Mouse (Mus musculus): ENCODE measurements around the gene Lmbrd1.
"Not testable (repeated sequence)": the region's sequence is repeated elsewhere in the genome, so short reads cannot be mapped to it uniquely, and the experiment has no call there.

The Lmbrd1 gene

DNA sequence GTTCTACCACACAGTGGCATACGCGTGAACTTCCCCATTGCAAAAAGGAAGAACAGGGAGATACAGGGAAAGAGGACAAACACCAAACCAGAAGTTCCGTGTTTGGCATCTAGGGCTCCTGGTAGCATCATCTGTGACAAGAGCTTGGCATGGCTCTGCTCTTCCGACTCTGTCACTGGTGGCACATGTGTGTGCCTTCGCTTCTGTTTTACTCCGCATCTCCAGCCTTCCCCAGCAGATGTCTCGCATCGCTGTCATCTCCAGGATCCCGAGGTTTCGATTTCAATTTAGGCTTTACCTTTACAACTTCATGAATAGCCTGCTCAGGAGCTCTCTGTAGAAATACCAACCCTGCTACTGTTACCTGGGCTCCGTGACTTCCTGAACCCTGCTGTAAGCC lies 51.4 kb downstream of the Lmbrd1 start:
- no peak for DNase-seq

DNA sequence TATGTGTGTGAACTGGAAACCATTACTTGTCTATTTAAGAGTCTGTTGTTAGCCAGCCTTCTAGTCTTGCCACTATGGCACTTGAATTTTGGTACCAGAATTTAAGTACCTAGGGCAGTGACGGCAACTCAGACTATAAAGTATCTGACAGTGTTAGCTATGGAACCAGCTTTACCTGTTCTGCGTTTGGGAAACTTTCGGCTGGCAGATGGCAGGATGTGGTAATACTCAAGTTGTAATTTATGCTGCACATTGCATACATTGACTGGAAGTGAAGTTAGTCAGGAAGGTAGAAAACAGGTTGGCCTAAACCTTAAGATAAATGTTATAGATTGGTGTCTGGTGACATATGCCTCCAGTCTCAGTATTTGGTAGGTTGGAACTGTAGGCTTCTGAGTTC lies 53.9 kb downstream of the Lmbrd1 start:
- DNase-seq, result no peak

DNA sequence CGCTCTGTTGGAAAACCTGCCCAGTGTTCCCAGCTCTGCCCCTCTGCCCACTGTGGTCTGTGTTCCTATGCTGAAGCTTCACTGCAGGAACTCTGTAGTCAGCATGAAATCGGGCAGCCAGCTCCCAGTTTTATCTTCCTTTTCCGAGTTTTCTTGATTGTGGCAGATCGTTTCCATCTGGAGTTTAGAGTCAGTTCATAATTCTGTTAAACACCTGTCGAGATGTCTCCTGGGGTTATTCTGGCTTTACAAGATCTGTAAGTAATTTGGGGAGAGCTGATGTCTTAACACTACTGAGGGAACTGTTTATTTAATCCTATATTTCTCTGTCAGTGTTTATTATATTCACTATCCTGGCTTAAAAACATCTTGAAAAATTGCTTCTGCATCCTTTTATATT lies 56.4 kb downstream of the Lmbrd1 start:
- no peak for DNase-seq

DNA sequence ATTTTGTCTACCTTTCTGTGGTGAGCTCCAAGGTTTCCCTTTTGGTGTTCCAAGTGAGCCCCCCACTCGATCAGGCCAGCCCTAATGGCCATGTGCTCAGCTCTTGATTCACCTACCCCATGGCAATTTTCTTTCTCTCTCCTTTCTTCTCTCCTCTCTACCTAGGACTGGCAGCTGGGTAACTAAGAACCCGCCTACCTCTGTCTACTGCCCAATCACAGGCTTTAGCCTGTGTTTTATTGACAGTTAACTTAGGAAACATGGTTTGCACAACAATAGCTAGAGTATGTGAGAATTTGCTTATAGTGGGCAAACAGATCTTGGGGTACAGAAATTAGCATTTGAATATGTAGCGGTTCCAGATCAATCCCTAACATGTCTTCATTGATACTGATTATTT lies 62.5 kb downstream of the Lmbrd1 start:
- no peak for DNase-seq

DNA sequence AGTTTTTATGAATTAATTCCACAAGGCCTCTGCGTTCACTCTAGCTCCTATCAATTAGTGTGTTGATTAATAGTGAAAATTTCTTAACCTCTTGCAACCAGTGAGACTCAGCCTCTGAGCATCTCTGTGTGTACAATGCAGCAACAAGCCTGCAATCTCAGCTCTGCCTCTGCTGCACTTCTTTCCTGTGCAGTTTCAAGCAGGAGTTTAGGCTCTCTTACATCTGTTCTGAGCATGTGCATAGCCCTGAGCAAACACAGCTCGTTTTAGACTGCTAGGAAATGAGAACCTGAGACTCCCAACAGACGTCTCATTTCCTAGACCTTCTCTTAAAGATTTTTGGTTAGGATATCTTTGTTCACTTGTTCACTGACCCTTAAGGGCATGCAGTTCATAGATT lies 63.1 kb downstream of the Lmbrd1 start:
- DNase-seq, result peak; percentile 14

DNA sequence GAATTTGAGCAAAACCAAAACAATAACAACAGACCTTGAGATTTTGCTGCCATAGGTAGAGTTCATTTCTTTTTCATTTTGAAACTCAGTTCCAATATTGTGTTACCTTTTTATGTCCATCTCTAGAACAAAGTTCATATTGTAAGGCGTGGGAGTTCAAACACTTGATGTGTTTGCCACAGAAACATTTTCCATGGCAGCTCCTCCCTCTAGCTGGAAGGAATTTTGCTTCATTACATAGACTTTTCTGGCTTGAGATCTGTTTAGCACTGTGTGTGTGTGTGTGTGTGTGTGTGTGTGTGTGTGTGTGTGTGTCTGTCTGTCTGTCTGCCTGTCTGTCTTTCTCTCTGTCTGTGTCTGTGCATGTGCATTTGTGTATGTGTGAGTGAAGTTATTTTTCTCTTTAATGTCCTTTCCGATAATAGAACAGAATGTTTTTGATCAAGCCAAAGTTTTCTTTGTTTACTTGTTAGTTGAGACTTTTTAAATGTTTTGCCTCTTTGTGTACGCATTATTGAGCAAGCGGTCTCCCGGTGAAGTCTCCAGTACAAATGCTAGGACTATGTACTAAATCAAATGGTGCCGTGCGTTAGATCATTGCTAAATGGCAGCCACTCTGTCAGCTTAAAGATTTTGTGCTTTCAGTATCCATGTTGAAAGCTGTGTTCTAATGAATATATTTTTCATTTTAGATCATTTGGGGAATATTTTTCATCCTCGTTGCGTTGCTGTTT lies 64.9 kb downstream of the Lmbrd1 start:
- DNase-seq, result no peak

DNA sequence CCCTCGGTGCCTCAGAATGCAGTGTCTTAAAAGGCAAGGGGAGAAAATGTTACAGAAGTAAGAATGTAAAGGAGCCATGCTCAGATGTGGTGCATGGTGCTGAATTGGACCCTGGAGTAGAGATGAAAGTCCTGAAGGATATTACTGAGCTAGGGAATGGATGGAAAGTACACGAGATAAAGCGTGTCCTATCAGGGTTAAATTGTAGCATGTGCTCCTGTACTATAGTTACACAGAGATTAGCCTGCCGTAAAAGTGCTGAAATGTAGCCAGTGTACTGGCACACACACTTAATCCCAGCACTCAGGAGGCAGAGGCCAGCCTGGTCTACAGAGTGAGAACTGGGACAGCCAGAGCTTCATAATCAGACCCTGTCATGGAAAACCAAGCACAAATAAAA lies 74.3 kb downstream of the Lmbrd1 start:
- no peak for DNase-seq

DNA sequence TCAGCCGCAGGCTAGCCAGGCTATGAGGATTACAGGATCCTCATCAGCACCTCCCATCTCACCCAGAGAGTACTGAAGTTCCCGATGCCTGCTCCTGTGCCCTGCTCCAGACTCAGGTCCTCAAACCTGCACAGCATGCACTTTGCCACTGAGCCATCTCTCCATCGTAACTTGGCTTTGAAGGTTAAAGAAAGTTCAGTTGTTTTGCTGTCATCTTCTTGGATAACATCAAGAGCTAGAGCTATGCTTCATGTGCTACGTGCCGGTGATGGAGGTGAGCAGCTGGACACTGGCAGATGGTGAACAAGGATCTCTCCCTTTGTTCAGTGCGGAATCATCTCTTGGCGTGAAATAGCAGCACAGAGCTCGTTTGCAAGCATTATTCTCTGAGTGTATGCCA lies 80.1 kb downstream of the Lmbrd1 start:
- peak; percentile 7 for DNase-seq

DNA sequence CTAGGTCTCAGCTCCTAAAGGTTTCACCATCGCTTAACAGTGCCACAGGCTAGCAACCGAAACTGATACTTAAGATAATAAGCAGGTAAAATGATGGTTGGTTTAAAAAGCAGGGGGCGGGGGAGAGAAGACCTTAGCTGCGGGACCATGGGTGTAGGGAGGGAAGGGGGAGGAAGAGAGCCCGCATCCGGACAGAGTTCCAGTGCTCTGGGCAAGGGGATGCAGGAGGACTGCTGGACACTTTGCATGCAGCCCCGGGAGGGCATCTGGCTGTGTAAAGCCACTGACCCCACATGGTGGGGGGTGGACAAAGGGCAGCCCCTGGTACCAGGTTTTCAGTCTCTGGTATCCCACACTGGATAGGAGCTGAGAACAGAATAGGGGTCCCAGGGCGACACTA lies 88.0 kb downstream of the Lmbrd1 start:
- no peak for DNase-seq

DNA sequence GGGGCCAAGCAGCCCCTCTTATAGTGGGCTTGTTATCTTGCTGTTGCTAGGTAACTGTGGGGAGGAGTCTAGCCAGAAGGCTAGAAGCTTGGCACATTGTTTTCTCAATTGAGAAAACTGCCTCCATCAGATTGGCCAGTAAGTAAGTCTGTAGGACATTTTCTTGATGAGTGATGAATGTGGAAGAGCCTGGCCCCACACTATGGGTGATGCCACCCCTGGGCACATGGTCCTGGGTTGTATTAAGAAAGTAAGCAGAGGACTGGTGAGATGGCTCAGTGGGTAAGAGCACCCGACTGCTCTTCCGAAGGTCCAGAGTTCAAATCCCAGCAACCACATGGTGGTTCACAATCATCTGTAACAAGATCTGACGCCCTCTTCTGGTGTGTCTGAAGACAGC lies 88.8 kb downstream of the Lmbrd1 start:
- not testable (repeated sequence) for DNase-seq

DNA sequence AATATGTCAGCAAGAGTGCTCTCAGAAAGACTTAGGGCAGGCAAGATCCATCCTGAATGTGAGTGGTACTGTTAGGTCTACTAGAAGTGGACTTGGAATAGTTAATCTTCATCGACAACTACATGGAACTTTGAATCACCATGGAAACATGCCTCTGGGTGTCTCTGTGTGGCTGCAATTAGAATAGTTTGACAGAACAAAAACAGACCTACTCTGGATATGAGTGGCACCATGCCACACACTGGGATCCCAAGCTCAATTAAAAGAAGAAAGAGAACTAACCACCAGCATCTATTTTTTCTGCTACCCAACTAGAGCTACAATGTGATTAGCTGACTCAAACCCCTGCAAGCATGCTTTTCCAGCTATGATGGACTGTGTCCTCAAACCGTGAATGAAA lies 95.2 kb downstream of the Lmbrd1 start:
- DNase-seq, result no peak

DNA sequence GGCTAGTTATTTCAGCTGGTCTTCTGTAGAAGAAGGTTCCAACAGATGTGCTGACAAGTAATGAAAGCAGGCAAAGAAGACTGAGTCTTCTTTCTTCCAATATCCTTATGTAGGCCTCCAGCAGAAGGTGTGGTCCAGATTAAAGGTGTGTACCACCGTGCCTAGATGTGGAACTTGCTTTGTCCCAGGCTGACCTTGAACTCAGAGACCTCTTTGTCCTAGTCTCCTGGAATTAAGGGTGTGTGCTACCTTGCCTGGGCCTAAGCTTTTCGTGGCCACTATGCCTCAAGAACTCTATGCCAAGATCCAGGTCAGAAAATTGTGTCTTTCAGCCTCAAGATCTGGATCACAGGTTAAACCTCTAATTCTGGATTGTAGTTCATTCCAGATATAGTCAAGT lies 98.1 kb downstream of the Lmbrd1 start:
- DNase-seq, result no peak

DNA sequence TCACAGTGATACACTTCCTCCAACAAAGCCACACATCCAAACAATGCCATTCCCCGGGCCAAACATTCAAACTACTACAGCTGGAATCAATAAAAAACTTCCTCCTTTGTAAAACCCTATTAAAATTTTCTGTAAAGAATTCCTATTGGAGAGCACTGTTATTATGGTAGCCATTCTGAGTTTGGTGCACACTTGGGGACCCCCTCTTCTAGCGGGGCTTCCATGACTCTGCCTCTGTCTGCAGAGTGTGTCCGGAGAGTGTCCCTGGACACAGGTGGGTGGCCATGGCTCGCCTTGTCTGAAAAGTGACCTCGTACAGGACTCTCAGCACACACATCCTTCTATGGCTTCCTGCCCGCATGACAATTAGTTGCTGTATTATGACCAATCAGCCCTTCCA lies 114.7 kb downstream of the Lmbrd1 start:
- DNase-seq, result no peak

DNA sequence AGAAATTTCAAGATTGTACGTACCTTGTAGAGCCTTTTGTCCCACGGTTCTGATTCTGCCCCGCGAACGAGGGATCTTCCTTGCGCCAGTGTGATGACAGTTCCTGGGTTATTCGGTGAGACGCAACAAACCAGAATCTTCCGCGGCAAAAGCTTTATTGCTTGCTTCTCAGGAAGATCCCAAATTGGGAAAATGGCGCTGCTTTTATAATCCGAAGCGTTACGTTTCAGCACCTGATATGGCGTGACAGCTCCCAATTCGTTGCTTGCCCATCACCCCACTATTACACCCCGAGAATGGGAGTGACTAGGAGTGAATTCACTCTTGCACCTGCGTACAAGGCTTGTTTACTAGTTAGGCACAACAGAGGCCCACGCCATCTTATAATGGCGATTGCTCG lies 129.5 kb downstream of the Lmbrd1 start:
- not testable (repeated sequence) for DNase-seq
